Mouse (Mus musculus) natural killer cell, adult 2 months (primary cell): ENCODE results near the gene B3galt4.

Source experiments
- DNase-seq, 2 experiments: peaks; one replicate each; pipeline ENCODE4 v3.0.0; 2022; ENCODE audit warnings: low spot score in 2 of 2

Gene B3galt4

DNA sequence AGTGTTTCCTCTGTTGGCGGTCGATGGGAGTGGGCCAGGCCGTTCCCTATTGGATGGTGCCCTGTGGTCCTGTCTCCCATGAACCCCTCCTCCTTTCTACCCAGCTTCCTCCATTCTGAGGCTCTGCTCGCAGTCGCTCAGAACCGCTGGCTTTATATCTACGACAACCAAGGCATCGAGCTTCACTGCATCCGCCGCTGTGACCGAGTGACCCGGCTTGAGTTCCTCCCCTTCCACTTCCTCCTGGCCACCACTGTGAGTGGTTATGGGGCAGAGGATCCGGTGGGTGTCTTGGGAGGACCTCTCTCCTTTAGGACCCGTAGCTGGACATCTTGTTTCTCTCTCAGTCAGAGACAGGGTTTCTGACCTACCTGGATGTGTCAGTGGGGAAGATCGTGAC is 7.8 kb downstream of the B3galt4 start:
- no peak for DNase-seq

DNA sequence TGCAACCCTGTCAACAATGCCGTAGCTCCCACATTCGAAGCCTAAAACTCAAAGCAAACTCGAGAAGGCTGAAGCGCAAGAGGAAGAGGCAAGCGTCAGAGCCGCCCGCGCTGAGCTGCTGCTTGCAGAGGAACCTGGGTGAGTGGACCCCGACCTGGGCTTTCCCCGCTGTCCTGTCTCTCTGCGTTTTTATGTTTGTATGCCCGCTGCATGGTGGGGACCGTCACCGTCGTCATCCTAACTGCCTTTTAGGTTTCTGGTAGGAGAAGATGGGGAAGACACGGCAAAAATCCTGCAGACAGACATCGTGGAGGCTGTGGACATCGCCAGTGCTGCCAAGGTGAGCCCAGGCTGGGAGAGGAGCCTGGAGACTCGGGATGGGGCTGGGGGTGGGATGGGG is 9.9 kb downstream of the B3galt4 start:
- no peak for DNase-seq

DNA sequence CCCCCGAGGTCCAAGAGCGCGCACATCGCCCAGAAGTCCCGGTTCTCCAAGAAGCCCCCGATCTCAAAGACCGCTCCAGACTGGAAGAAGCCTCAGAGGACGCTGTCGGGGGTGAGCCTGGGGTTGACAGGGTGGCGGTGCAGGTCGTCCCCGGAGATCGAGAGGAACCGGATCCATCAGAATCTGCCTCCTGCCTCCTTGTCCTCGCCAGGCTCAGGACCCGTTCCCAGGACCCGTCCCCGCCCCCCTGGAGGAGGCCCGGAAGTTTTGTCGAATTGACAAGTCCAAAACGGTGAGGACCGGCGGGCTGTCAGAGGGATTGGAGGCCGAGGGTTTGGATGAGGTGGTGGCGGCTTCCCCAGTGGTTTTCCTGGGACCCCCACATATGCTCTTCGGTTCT is 10.3 kb downstream of the B3galt4 start:
- DNase-seq, result no peak

DNA sequence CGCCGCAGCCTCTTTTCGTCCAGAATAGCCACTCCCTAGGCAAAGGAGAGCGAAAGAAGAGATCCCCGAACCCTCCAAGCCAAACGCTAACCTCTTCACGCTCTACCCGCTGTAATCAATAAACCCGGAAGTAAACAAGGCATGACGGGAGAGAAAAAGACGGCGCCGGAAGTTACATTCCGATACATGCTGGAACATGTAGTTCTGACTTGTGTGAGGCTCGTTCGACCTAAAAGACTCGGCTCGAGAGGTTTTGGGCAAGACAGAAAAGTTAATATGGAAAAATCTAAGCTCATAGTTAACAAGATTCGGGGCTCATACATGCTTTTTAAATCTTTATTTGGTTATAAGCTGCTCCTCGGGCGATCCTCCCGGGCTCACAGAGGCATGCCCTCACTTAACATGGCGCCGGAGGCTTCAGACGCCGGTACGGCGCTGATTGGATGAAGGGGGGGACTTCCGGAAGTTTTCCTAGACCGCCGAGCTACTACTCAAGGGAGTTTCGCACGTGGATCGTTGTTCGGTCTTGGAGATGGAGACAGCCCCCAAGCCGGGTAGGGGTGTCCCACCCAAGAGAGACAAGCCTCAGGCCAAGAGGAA is 11.0 kb downstream of the B3galt4 start, which contains the start of the genes Pfdn6 and Wdr46:
Gene Pfdn6 (minus strand): TSS at position 138 of the 600 bp plus-strand sequence.
Gene Wdr46 (plus strand): TSS at position 455 of the 600 bp plus-strand sequence.
- peak; percentile 80 to 82 for DNase-seq

DNA sequence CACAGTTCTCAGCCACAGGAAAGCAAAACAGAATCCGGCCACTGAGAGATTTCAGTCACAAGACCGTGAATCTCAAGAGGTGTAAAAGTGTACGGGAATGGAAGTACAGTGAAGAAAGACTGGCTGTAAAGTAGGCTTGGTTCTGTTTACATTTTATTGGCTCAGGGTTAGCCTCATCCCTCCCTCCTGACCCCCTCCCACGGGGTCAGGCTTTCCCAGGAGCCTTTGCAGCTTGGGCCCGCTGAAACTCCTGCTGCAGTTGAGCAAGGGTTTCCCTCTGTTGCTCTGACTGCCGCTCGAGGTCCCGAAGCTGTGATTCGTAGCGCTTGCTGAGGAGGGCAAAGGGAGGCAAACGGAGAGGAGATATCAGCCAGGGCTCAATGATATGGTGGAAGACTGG is 12.5 kb downstream of the B3galt4 start:
- no peak for DNase-seq

DNA sequence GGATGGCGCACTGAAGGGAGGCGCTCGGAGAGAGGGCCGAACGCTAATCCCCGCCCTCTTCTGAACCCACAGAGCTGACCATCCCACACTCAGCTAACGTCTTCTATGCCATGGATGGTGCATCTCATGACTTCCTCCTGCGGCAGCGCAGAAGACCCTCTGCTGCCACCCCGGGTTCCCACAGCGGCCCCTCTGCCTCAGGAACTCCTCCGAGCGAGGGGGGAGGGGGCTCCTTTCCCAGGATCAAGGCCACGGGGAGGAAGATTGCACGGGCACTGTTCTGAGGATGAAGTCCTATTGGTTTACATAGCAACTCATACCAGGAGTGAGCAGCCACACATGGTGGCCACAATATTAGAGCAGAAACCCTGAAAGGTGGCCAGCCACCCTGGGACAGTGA is 14.3 kb downstream of the B3galt4 start:
- no peak for DNase-seq

DNA sequence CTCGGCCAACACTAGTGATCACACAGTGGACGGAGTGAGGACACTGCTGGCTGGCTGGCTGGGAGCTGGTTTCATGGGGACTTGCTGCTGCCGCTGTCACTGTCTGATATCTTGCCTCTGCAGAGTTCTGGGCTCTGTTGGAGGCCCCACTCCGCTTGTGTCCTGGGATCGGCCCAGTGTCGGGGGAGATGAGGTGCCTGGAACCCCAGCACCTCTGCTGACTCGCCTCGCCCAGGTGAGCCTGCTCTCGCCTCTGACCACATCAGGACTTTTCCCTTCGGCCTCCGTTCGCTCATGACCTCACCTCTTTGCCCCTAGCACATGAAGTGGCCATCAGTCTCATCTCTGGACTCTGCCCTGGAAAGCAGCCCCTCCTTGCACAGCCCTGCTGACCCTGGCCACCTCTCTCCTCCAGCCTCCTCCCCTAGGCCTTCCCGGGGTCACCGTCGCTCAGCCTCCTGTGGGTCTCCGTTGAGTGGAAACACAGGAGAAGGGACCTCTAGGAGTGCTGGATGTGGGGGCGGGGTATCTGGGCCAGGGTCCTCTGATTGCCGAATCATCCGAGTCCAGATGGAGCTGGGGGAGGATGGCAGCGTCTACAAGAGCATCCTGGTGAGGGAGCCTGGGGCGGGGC is 15.7 kb downstream of the B3galt4 start:
- no peak for DNase-seq

DNA sequence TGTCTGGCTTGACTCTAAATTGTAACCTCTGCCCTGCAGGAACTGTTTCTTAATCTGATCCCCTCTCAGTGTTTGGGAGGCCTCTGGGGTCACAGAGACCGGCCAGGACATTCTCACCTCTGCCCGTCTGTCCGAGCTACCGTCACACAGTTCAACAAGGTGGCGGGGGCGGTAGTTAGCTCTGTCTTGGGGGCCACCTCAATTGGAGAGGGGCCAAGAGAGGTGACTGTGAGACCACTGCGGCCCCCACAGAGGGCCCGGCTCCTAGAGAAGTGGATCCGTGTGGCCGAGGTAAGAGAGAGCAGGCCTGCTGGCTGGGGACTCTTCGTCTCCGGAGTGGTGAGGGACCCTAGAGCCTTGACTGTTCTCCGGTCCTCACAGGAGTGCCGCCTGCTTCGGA is 18.3 kb downstream of the B3galt4 start:
- DNase-seq, result no peak

DNA sequence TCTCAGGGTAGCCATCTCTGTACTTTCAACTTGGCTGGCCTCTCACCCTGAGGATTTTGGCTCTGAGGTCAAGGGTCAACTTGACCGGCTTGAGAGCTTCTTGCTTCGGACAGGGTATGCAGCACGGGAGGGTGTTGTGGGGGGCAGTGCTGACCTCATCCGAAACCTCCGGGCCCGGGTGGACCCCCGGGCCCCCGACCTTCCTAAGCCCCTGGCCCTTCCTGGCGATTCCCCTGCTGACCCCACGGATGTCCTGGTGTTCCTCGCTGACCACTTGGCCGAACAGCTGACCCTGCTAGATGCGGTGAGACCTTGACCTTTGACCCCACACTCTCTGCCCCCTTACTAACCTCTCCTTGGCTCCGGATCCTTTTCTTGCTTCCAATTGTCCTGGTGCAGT is 18.8 kb downstream of the B3galt4 start:
- no peak for DNase-seq

DNA sequence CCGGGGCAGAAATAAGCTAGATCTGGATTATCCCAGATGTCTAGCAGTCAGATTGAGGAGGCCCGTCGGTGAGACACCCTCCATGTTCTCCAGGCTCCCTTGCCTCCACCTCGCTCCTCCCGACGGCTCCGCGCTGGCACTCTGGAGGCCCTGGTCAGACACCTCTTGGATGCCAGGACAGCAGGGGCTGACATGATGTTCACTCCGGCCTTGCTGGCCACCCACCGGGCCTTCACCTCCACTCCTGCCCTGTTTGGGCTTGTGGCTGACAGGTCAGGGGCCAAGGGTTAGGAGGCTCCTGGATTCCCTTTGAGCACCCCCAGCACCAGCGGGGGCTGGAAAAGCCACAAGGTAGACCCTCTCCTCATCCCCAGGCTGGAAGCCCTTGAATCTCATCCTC is 19.3 kb downstream of the B3galt4 start:
- DNase-seq, result no peak

DNA sequence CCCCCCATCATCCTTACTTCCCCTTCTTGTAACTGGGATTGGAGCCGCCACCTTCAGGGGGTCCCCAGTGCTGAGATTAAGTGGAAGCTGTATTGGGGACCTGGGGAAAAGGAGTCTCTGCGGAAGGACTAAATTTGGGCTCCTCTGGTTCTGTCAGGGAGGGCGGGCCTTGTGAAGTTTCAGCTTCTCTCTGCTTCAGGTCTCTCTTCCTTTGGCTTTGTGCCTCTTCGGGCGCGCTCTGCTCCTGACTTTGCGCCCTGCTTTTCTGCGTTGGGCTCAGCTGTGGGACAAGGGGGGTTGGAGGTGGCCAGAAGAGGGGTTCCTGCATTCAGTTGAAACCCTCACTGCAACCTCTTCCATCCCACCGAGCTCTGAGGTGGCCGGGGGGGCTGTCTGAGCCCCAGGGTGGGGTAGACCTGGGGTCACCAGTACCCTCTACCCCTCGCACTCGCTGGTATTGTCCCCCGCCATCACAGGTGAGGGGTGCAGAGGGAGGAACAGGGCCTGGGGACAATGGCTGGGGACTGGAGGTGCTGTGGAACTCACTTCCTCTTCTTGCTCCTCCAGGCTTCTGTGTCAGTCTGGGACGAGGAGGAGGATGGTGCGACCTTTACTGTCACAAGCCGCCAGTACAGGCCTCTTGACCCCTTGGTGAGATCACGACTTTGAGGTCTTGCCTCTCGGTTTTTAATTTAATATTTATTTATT is 20.0 kb downstream of the B3galt4 start:
- no peak for DNase-seq

DNA sequence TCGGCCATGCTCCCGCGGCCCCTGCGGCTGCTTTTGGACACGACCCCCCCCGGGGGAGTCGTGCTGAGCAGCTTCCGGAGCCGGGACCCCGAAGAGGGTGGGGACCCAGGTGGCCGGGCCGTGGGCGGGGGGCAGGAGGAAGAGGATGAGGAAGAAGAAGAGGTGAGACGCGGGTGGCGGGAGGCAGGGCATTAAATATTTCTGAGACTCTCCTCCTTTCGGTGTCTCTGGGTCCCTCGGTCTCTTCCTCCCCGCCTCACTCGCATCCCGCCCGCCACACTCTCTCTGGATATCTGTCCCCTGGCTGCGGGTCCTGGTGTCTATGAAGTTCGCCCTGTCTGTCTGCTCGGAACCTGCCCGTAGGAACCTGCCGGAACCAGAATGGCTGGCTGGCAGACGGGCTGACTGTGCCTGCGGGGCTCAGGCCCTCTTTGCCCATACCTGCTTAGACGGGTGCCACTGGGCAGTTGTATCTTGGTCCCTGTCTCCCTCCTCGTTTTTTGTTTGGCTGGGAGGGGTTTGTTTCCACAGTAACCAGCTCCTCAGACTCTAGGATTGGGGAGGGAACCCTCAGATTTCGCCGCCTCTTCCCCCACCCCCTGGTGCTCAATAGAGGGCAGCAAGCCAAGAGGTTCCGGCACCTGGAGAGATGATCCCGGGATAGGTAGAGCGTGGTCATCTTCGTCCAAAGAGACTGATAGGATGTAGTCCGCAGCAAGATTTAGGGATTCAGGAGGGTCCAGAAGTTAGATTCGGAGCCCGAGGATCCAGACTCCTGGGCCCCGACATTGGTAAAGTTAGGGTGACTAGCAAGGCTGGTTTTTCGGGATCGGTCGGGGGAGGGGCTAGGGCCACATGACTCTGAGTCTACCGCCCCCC is 20.8 kb downstream of the B3galt4 start:
- DNase-seq, result no peak

DNA sequence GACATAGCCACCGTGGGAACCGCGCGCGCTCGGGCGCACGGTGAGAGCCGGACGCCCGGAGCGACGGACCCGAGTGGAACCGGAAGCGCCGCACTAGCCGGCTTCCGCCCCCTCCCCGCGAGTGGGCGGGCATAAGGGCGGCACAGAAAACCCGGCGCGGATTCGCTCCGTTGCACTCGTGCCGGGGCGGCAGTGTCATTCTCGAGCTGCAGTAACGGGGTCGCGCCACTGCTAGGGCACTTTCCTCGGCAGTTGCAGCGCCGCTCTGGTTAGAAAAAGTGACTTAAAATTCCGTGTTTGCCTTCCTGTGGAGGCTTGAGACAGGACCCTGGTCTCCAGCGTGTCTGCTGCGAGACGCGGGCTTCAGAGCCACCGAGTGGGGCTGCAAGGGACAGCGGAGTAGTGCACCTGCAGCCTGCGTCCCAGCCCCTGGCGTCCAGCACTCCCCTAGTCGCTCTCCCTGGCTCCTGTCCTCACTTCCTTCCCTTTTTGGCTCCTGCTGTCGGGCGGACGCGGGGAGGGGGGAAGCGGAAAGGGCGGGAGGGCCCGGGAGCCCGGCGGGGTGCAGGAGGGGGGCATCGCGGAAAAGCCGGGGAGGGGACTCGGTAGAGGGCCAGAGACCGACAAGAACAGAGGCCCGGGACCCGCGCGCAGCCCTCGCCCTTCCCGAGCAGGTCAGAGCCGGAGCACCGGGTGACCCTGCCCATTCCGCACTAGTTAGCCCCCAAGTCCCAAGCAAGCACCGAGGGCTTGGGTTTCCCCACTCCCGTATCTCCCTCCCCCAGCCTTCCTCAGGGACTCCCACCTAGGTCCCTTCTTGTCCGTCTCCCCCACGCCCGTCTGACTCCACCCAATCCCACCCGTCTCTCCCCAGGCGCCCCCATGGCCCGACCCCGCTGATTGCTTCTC is 21.7 kb downstream of the B3galt4 start, which contains the start of gene Rgl2:
Gene Rgl2 (plus strand): TSS at position 173 of the 909 bp plus-strand sequence.
- peak; percentile 89 to 93 for DNase-seq

DNA sequence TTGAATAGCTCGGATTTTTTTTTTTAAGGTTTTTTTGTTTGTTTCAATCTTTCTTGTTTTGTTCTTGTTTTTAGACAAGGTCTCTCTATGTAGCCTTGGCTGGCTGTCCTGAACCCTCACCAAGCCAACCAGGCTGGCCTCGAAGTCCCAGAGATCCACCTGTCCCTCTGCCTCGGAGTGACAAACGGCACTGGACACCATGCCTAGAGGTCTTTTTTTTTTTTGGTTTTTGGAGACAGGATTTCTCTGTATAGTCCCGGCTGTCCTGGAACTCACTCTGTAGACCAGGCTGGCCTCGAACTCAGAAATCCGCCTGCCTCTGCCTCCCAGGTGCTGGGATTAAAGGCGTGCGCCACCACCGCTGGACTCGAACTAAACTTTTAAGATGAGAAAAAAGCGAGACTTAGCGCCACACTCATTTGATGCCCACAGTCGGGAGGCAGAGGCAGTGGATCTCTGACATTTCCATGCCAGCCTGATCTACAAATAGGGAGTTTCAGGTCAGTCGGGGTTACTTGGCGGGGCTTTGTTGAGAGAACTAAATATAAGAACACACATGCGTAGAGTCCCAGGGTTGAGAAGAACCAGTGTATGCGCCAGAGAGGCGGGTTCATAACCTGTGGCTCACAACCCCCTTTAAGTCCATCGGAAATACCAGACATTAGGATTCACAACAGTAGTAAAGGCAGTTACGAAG is 22.9 kb downstream of the B3galt4 start:
- DNase-seq, result no peak

DNA sequence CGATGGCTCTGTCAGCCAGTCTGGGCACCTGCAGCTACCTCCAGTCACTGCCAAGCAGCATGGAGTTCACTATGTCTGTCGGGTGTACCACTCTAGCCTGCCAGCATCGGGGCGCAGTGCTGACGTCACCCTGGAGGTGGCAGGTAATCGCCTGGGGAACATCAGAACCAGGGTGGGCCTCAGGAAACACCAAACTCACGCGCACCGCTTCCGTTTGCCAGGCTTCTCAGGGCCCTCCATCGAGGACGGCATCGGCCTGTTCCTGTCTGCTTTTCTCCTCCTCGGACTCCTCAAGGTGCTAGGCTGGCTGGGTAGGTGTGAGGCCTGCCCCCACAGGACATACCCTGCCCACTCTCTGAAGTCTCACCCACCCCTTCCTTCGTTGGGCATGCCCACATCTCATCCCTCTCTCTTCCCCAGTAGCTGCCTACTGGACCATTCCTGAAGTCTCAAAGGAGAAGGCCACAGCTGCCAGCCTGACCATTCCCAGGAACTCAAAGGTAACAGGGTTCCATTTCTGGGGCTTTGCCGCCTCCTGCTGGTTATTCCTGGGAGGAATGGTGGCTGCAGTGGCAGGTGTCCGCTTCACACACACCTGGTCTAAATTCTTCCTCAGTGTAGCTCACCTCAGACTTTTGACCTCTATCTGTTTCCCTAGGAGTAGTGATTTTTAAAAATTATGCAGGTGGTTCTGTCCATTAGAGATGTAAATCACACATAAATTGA is 24.9 kb downstream of the B3galt4 start:
- no peak for DNase-seq

DNA sequence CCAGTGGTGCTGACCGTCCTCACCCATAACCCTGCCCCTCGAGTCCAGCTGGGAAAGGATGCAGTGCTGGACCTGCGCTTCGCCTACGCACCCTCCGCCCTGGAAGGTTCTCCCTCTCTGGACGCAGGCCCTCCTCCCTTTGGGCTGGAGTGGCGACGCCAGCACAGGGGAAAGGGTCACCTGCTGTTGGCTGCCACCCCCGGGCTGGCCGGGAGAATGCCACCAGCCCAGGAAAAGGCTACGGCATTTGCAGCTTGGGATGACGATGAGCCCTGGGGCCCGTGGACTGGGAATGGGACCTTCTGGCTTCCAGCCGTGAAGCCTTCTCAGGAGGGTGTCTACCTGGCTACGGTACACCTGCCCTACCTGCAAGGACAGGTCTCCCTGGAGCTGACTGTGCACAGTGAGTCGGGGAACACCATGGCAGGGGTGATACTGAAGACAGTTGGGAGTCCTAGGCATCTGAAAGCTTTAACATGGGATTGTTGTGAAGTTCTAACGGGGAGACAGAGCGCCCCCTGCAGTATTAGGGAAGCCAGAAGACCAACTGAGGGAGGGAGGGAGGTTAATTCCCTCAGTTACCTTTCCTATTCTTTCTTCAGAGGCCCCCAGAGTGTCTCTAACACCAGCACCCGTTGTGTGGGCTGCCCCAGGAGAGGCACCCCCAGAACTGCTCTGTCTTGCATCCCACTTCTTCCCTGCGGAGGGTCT is 25.7 kb downstream of the B3galt4 start:
- DNase-seq, result no peak

DNA sequence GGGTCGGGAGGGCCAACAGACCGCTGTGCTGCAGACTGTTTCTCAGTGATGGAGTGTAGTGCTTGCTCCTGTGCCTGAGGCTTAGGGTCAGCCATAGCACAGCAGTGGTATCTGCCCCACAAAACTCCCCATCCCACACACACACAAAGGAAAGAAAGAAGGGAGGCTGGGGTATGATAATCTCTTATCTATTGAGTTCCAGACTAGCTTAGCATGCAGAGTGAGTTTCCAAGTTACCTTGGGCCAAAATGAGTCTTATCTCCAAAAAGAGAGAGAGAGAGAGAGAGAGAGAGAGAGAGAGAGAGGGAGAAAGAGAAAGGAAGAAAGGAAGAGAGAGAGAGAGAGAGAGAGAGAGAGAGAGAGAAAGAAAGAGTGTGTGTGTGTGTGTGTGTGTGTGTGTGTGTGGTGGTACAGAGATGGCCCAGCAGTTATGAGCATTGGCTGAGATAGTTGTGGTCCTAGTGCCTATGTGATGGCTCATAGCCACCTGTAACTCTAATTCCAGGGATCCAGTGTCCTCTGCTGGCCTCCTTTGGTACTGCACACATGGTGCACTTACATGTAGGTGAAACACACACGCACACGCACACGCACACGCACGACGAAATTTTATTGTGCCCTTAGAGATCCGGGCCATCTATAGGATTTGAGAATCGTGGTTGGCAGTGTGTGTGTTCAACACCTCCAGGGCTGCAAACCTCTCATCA is 26.6 kb downstream of the B3galt4 start:
- DNase-seq, result peak; percentile 58 to 76

DNA sequence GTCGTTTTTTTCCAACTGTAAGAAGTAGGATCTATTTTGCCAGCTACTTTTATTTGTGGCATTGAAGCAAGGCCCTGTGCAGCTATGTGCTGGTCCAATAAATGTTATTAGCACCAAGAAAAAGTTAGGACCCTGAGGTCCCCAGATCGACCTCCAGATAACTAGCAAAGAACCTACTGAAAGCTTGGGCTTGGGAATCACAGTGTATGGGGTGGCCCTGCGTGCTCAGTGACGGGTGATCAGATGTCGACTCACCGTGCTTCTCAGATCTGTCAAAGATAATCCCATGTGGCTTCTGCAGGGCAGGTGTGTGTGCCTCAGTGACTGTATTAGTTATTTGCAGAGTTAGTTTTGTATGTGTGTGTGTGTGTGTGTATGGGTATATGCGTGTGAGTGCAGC is 29.9 kb downstream of the B3galt4 start:
- no peak for DNase-seq
